In the genomic region with DNA sequence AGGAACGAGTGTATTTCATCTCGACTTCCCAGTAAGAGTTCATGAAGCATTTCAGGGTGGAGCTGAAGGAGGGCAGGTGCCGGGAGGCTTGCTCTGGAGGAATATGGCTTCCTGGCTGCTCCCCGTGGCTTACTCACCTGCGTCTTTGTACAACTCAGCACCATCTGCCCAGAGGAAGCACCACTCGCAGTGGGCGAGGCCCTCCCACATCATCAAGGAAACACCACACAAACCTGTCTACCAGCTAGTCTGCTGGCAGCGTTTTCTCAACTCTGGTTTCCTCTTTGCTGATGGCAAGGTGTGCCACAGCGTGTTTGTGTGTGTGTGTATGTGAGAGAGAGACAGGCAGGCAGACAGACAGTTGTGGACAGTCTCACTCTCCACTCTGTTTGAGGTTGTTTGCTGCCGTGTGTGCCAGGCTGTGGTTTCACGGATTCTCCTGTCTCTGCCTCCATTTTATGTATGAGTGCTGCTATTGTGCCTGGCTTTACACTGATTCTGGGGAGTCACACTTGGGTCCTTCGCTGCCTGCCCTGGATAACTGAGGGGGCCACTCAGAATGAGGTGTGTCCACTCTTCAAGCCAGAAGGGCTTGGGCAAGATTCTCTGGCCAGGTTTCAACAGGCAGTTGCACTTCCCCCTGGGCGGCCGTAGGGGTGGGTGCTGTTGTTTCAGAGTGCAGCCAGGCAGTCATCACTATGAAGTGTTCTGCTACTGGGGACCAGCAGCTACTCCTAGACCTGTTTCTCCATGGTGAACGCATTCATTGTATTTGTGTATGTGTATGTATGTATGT, we compare ENCODE assay signal across 32 mouse cellular contexts. TPM values are rescaled to one million over a fixed set of nuclear protein-coding genes. Genes with fewer than 3 reads are reported as not detected.
DNase-seq lines count a peak whose midpoint lies in the region; ATAC-seq and TF ChIP-seq lines count a peak whose summit lies in the region.
"Had no signal": no experiment of that assay in that cellular context is flagged by ENCODE, and none has a peak within 500 bp of the region (broad histone marks: within the 10 kb centered on the region; RNA-seq: fewer than 3 reads in every experiment).

No protein-coding gene starts in this region.

- H3K9ac ChIP-seq in liver, postnatal 0 days (replicated peaks), result no peak overlapping the region
- no peak overlapping the region for H3K9ac ChIP-seq in liver, embryonic 12.5 days
- H3K9ac ChIP-seq: forebrain, embryonic 15.5 days; heart, embryonic 12.5 days; hindbrain, embryonic 15.5 days; limb, embryonic 12.5 days; neural tube, embryonic 12.5 days had no signal

- no peak for TF ChIP-seq EP300 in liver, postnatal 0 days (IDR thresholded peaks at IDR 0.05; ENCODE audit: low read depth)

- POLR2A ChIA-PET in Patski (lab: Charles Lee), result interaction anchor here (1.2 kb wide), 1 partner anchor 12 kb away, joined by 3 read pairs; no protein-coding TSS in a partner anchor

- no peak overlapping the region for H3K4me3 ChIP-seq in liver, postnatal 0 days (ENCODE audit: low read depth, low read length)
- H3K4me3 ChIP-seq in liver, embryonic 12.5 days, result no peak overlapping the region
- H3K4me3 ChIP-seq: forebrain, embryonic 15.5 days; heart, embryonic 12.5 days; hindbrain, embryonic 15.5 days; limb, embryonic 12.5 days; midbrain, embryonic 10.5 days; myocyte; neural tube, embryonic 12.5 days had no signal

- no peaks in the 10 kb centered on the region for H3K9me3 ChIP-seq in liver, postnatal 0 days (ENCODE audit: low read length)
- H3K9me3 ChIP-seq in liver, embryonic 12.5 days (replicated peaks), result no peaks in the 10 kb centered on the region
- H3K9me3 ChIP-seq: forebrain, embryonic 15.5 days; heart, embryonic 12.5 days; hindbrain, embryonic 15.5 days; limb, embryonic 12.5 days; midbrain, embryonic 10.5 days; neural tube, embryonic 12.5 days had no signal

- H3K4me2 ChIP-seq in liver, postnatal 0 days (ENCODE audit: low read depth, low read length), result no peak overlapping the region
- H3K4me2 ChIP-seq in liver, embryonic 12.5 days, result no peak overlapping the region
- H3K4me2 ChIP-seq: forebrain, embryonic 15.5 days; heart, embryonic 12.5 days; hindbrain, embryonic 15.5 days; limb, embryonic 12.5 days; neural tube, embryonic 12.5 days had no signal

- no peaks in the 10 kb centered on the region for H3K27me3 ChIP-seq in liver, postnatal 0 days (ENCODE audit: insufficient read depth, low read length)
- H3K27me3 ChIP-seq in liver, embryonic 12.5 days (replicated peaks), result no peaks in the 10 kb centered on the region
- no peaks in the 10 kb centered on the region for H3K27me3 ChIP-seq in Patski
- H3K27me3 ChIP-seq: forebrain, embryonic 15.5 days; heart, embryonic 12.5 days; hindbrain, embryonic 15.5 days; limb, embryonic 12.5 days; neural tube, embryonic 12.5 days had no signal

- CTCF ChIA-PET in Patski (lab: Charles Lee), result no interaction called here

- in situ Hi-C loops in Patski (cut with MboI; ENCODE audit: low pct_unique_long_range_greater_than_20kb), result no loop called here

- no peak for DNase-seq in liver, postnatal 0 days
- no peak for DNase-seq in Patski (ENCODE audit: low read depth, low spot score)
- DNase-seq in lung, postnatal 10 days, result peak; percentile 43
- no peak for DNase-seq in gastrocnemius, postnatal 4 days (ENCODE audit: low spot score in 2 of 2)
- no peak for DNase-seq in heart, postnatal 4 days
- DNase-seq: adrenal gland, postnatal 25 days; cerebellum, adult 2 months; cerebellum, postnatal 14 days; heart, adult 11 months; kidney, adult 11 months; kidney, postnatal 14 days; layer of hippocampus, adult 9-11 months; right cerebral cortex, adult 18-20 months; right cerebral cortex, postnatal 4 days; thymus, adult 2 months; thymus, postnatal 36 days had no signal

- TF ChIP-seq CTCF in liver, postnatal 0 days (IDR thresholded peaks at IDR 0.05; ENCODE audit: low read depth), result no peak
- TF ChIP-seq CTCF in Patski (IDR thresholded peaks at IDR 0.05), result no peak

- 77% methylated on average over 15 of the region's 15 CpGs for WGBS in liver, postnatal 0 days (ENCODE audit: insufficient replicate concordance)
- WGBS in liver, embryonic 12.5 days (ENCODE audit: insufficient replicate concordance), result 80% methylated on average over 15 of the region's 15 CpGs

- peaks cover 86% of the 10 kb centered on the region for H3K36me3 ChIP-seq in liver, postnatal 0 days (replicated peaks; ENCODE audit: insufficient read depth, low read length)
- H3K36me3 ChIP-seq in liver, embryonic 12.5 days, result peaks cover 98% of the 10 kb centered on the region

- ATAC-seq in liver, postnatal 0 days, result no peak
- no peak for ATAC-seq in liver, embryonic 12.5 days
- ATAC-seq in Patski, result peak; percentile 26
- peak; percentile 91 for ATAC-seq in megakaryocyte, adult 5-6 weeks (ENCODE audit: poor library complexity, severe bottlenecking)
- no peak for ATAC-seq in erythroblast, adult 5-6 weeks (replicated peaks; ENCODE audit: low FRiP score, poor library complexity, severe bottlenecking)
- ATAC-seq: forebrain, embryonic 15.5 days; inflammation-experienced regulatory T-cells, adult 6 months had no signal

- 0 out of 2 replicates have a peak overlapping the region, but pooled peaks have one; percentile 22 for H3K27ac ChIP-seq in liver, postnatal 0 days (ENCODE audit: low read depth)
- H3K27ac ChIP-seq in liver, embryonic 12.5 days, result no peak overlapping the region
- H3K27ac ChIP-seq: forebrain, embryonic 15.5 days; hindbrain, embryonic 15.5 days; limb, embryonic 12.5 days; macrophage; midbrain, embryonic 10.5 days; neural tube, embryonic 12.5 days had no signal

- no peaks in the 10 kb centered on the region for H3K4me1 ChIP-seq in liver, postnatal 0 days (ENCODE audit: insufficient read depth)
- no peaks in the 10 kb centered on the region for H3K4me1 ChIP-seq in liver, embryonic 12.5 days
- H3K4me1 ChIP-seq: forebrain, embryonic 15.5 days; heart, embryonic 12.5 days; hindbrain, embryonic 15.5 days; limb, embryonic 12.5 days; midbrain, embryonic 10.5 days; neural tube, embryonic 12.5 days had no signal

RNA-seq across cellular contexts. Expression of a gene that starts 13.8 kb away (rescaled TPM):
- polyA plus RNA-seq in liver, postnatal 0 days (2015; fragmentation: Nextera tagmentation; extraction: Ambion mirVana), result 22.0 and 24.3 TPM in 2 replicates
- 38.0 and 38.4 TPM in 2 replicates for polyA plus RNA-seq in liver, embryonic 12.5 days (2016; fragmentation: Nextera tagmentation; extraction: Ambion mirVana)
- polyA plus RNA-seq in Patski (2021), result 63.4 TPM
- 10.4 and 11.7 TPM in 2 replicates for total RNA-seq in megakaryocyte, adult 5-6 weeks (2015)
- total RNA-seq in megakaryocyte, adult 5-6 weeks (2017), result 12.2 and 13.3 TPM in 2 replicates
- 6.1 and 10.4 TPM in 2 replicates for total RNA-seq in erythroblast, adult 5-6 weeks (2015; ENCODE audit: low replicate concordance)
- 2.6 and 6.7 TPM in 2 replicates for total RNA-seq in erythroblast, adult 5-6 weeks (2017; ENCODE audit: low replicate concordance)
- total RNA-seq in gastrocnemius, postnatal 4 days (2021), result 10 to 100 TPM; 39.4 to 48.5 TPM
- 10 to 100 TPM; 56.2 to 56.3 TPM for total RNA-seq in heart, postnatal 4 days (2021)

RNA-seq across cellular contexts. Expression of a gene that starts 23.8 kb away (rescaled TPM):
- not detected in 2 replicates for polyA plus RNA-seq in liver, postnatal 0 days (2015; fragmentation: Nextera tagmentation; extraction: Ambion mirVana)
- 0.42 and 0.56 TPM in 2 replicates for polyA plus RNA-seq in liver, embryonic 12.5 days (2016; fragmentation: Nextera tagmentation; extraction: Ambion mirVana)
- 12.1 TPM for polyA plus RNA-seq in Patski (2021)
- total RNA-seq in megakaryocyte, adult 5-6 weeks (2015), result not detected in 2 replicates
- 0.07 TPM in 1 of 2 replicates, not detected in the other for total RNA-seq in megakaryocyte, adult 5-6 weeks (2017)
- total RNA-seq in erythroblast, adult 5-6 weeks (2015; ENCODE audit: low replicate concordance), result not detected in 2 replicates
- total RNA-seq in erythroblast, adult 5-6 weeks (2017; ENCODE audit: low replicate concordance), result not detected in 2 replicates
- total RNA-seq in gastrocnemius, postnatal 4 days (2021), result under 1 TPM; 0.44 to 0.57 TPM
- total RNA-seq in heart, postnatal 4 days (2021), result not detected
- total RNA-seq: gastrocnemius, adult 8-10 months; hematopoietic stem cell, adult 5-6 weeks; liver, adult 2 months had no signal
- polyA plus RNA-seq: liver, adult 2 months; macrophage; spleen, adult 2 months had no signal

RNA-seq across cellular contexts. Expression of a gene that starts 27.2 kb away (rescaled TPM):
- 2.7 and 2.9 TPM in 2 replicates for polyA plus RNA-seq in liver, postnatal 0 days (2015; fragmentation: Nextera tagmentation; extraction: Ambion mirVana)
- polyA plus RNA-seq in liver, embryonic 12.5 days (2016; fragmentation: Nextera tagmentation; extraction: Ambion mirVana), result 5.4 and 8.6 TPM in 2 replicates
- 55.7 TPM for polyA plus RNA-seq in Patski (2021)
- total RNA-seq in megakaryocyte, adult 5-6 weeks (2015), result 1.4 and 1.7 TPM in 2 replicates
- total RNA-seq in megakaryocyte, adult 5-6 weeks (2017), result 7.0 and 10.7 TPM in 2 replicates
- total RNA-seq in erythroblast, adult 5-6 weeks (2015; ENCODE audit: low replicate concordance), result not detected in 2 replicates
- 2.4 and 3.4 TPM in 2 replicates for total RNA-seq in erythroblast, adult 5-6 weeks (2017; ENCODE audit: low replicate concordance)
- 10 to 100 TPM; 10.7 to 13.0 TPM for total RNA-seq in gastrocnemius, postnatal 4 days (2021)
- 1 to 10 TPM; 6.7 to 7.0 TPM for total RNA-seq in heart, postnatal 4 days (2021)

Comparison
In these comparisons a context has a peak if more than half of its experiments do, and no peak if none do; other contexts are left out.
1. ATAC-seq: peak in Patski (single experiment) and megakaryocyte, adult 5-6 weeks (single experiment); none in liver, postnatal 0 days (single experiment), liver, embryonic 12.5 days (single experiment) and erythroblast, adult 5-6 weeks (single experiment).